Mouse (Mus musculus): Measurements from ENCODE around the gene Irf2. TPM values are rescaled to one million over a fixed set of nuclear protein-coding genes. Genes with fewer than 3 reads are reported as not detected.

Irf2 gene
- polyA plus RNA-seq, 1 experiment = 10.1 TPM

DNA sequence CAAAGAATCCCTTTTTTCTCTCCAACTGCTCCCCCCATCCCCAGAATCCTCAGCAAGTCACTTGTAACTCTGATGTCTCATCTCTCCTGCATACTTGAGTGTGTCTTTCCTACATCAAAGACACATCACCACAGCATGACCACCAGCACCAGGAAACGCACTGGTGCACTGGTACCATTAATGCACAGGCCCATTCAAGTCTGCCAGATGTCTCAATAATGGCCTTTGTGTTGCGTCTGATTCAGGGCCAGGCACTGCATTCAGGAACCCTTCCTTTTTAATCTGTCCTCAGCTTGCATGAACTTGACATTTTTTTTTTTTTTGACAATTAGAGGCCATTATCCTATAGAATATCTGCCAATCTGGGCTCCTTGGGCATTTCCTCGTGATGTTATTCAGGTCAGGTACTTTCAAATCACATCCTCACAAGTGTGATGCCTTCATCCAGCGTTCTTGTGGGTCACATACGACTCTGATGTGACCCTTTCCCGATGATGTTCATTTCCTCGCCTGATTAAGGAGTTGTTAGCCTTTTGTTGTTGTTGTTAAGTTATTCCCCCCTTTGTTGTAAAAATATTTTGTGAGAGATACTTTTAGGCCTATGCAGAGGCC, 31.5 kb downstream of the Irf2 start:
- H3K27ac ChIP-seq (ENCODE audit: control insufficient read depth, insufficient read depth, low read depth, low read length) = no peak overlapping the region
- TF ChIP-seq CTCF (IDR thresholded peaks at IDR 0.05; ENCODE audit: control insufficient read depth, insufficient read depth, insufficient replicate concordance, low read depth, low read length) (no peak), POLR2A (IDR thresholded peaks at IDR 0.05; ENCODE audit: control insufficient read depth, low read depth, low read length) (no peak)
- H3K27me3 ChIP-seq (ENCODE audit: control insufficient read depth, insufficient read depth, low read length) = no peaks in the 10 kb centered on the region
- H3K4me1 ChIP-seq (ENCODE audit: control insufficient read depth, insufficient read depth, low read length) = peaks cover 3% of the 10 kb centered on the region; the same call in 1 of the 2 replicates
- no peak overlapping the region for H3K4me3 ChIP-seq (ENCODE audit: control insufficient read depth, low read depth, low read length)
- no peaks in the 10 kb centered on the region for H3K36me3 ChIP-seq (ENCODE audit: control insufficient read depth, insufficient read depth, low read length)

DNA sequence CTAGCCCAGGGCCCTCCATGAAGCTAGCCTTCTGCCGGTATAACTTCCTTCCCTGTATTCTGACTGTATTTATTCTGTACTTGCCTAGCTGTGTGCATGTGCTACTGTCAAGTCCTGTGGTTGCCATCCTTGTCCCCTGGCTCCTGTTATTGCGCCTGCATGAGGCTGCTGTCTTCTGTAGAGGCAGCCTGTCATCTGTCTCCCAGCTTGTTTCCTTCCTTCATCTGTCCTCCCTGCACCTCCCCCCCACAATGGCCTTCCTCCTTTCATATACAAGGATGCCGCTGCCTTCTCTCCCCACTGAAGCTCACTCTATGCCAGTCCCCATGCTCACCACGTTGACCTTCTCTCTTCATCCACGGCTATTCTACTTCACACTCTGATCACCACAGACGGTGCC, 33.3 kb downstream of the Irf2 start:
- Histone ChIP-seq H3K27ac (ENCODE audit: control insufficient read depth, insufficient read depth, low read depth, low read length) (no peak overlapping the region), H3K4me1 (ENCODE audit: control insufficient read depth, insufficient read depth, low read length) (peaks cover 3% of the 10 kb centered on the region; the same call in 1 of the 2 replicates), H3K27me3 (ENCODE audit: control insufficient read depth, insufficient read depth, low read length) (no peaks in the 10 kb centered on the region), H3K36me3 (ENCODE audit: control insufficient read depth, insufficient read depth, low read length) (no peaks in the 10 kb centered on the region), H3K4me3 (ENCODE audit: control insufficient read depth, low read depth, low read length) (no peak overlapping the region)
- TF ChIP-seq CTCF (IDR thresholded peaks at IDR 0.05; ENCODE audit: control insufficient read depth, insufficient read depth, insufficient replicate concordance, low read depth, low read length) (no peak), POLR2A (IDR thresholded peaks at IDR 0.05; ENCODE audit: control insufficient read depth, low read depth, low read length) (no peak)

GRCm38 (mm10) chr8:46777760-46778460, 38.4 kb downstream of the Irf2 start:
- H3K36me3 ChIP-seq (ENCODE audit: control insufficient read depth, insufficient read depth, low read length) = no peaks in the 10 kb centered on the region
- H3K4me1 ChIP-seq (ENCODE audit: control insufficient read depth, insufficient read depth, low read length) = peaks cover 4% of the 10 kb centered on the region; the same call in 1 of the 2 replicates
- TF ChIP-seq POLR2A (IDR thresholded peaks at IDR 0.05; ENCODE audit: control insufficient read depth, low read depth, low read length) = no peak
- no peak for TF ChIP-seq CTCF (IDR thresholded peaks at IDR 0.05; ENCODE audit: control insufficient read depth, insufficient read depth, insufficient replicate concordance, low read depth, low read length)
- no peak overlapping the region for H3K4me3 ChIP-seq (ENCODE audit: control insufficient read depth, low read depth, low read length)
- no peaks in the 10 kb centered on the region for H3K27me3 ChIP-seq (ENCODE audit: control insufficient read depth, insufficient read depth, low read length)
- no peak overlapping the region for H3K27ac ChIP-seq (ENCODE audit: control insufficient read depth, insufficient read depth, low read depth, low read length)

DNA sequence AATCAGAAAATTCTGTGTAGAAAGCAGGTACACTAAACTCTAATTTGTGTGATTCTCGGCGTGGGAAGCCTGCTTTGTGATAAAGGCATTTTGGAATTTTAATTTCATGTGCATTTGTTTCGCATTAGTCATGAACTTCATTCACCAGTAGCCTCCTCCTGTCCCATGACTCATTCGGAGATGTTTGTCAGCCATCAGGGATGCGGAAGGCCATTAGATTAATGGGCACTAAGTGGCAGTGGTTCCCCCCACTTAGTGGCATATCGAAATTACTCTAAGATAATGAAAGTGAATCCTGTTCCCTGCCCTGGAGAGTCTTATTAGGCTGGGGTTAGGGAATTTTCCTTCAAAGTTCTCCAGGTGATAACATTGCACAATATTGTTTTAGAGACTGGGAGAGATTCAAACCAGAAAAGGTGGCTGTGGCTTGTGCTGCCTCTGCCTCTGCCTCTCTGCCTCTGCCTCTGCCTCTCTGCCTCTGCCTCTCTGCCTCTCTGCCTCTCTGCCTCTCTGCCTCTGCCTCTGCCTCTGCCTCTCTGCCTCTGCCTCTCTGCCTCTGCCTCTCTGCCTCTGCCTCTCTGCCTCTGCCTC, 41.6 kb downstream of the Irf2 start:
- Histone ChIP-seq H3K27me3 (ENCODE audit: control insufficient read depth, insufficient read depth, low read length) (no peaks in the 10 kb centered on the region), H3K27ac (ENCODE audit: control insufficient read depth, insufficient read depth, low read depth, low read length) (no peak overlapping the region), H3K4me3 (ENCODE audit: control insufficient read depth, low read depth, low read length) (no peak overlapping the region), H3K36me3 (ENCODE audit: control insufficient read depth, insufficient read depth, low read length) (no peaks in the 10 kb centered on the region), H3K4me1 (ENCODE audit: control insufficient read depth, insufficient read depth, low read length) (peaks cover 4% of the 10 kb centered on the region; the same call in 1 of the 2 replicates)
- no peak for TF ChIP-seq CTCF (IDR thresholded peaks at IDR 0.05; ENCODE audit: control insufficient read depth, insufficient read depth, insufficient replicate concordance, low read depth, low read length)
- TF ChIP-seq POLR2A (IDR thresholded peaks at IDR 0.05; ENCODE audit: control insufficient read depth, low read depth, low read length) = no peak

DNA sequence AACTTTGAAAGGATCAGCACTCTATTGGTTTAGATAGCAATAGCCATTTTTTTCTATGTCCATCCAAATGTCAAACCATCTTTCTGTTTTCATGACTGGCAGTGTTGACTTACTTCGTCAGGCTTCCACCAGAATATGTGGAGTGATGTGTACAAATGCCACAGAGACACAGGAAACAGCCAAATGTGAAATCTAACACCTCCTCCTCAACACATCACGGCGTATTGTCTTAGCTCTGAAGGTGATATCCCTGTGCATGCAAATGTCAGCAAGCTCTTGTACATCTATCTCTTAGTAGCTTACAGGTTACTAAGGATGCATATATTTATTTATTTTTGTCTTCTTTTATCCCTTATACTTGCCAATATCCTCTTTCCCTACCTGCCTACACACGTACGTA, 42.7 kb downstream of the Irf2 start:
- H3K36me3 ChIP-seq (ENCODE audit: control insufficient read depth, insufficient read depth, low read length) = no peaks in the 10 kb centered on the region
- peaks cover 4% of the 10 kb centered on the region; the same call in 1 of the 2 replicates for H3K4me1 ChIP-seq (ENCODE audit: control insufficient read depth, insufficient read depth, low read length)
- no peak for TF ChIP-seq CTCF (IDR thresholded peaks at IDR 0.05; ENCODE audit: control insufficient read depth, insufficient read depth, insufficient replicate concordance, low read depth, low read length)
- TF ChIP-seq POLR2A (IDR thresholded peaks at IDR 0.05; ENCODE audit: control insufficient read depth, low read depth, low read length) = no peak
- no peak overlapping the region for H3K4me3 ChIP-seq (ENCODE audit: control insufficient read depth, low read depth, low read length)
- H3K27me3 ChIP-seq (ENCODE audit: control insufficient read depth, insufficient read depth, low read length) = no peaks in the 10 kb centered on the region
- no peak overlapping the region for H3K27ac ChIP-seq (ENCODE audit: control insufficient read depth, insufficient read depth, low read depth, low read length)

GRCm38 (mm10) chr8:46785070-46785469, 45.5 kb downstream of the Irf2 start:
- no peak for TF ChIP-seq POLR2A (IDR thresholded peaks at IDR 0.05; ENCODE audit: control insufficient read depth, low read depth, low read length)
- TF ChIP-seq CTCF (IDR thresholded peaks at IDR 0.05; ENCODE audit: control insufficient read depth, insufficient read depth, insufficient replicate concordance, low read depth, low read length) = no peak
- Histone ChIP-seq H3K36me3 (ENCODE audit: control insufficient read depth, insufficient read depth, low read length) (no peaks in the 10 kb centered on the region), H3K4me3 (ENCODE audit: control insufficient read depth, low read depth, low read length) (no peak overlapping the region), H3K27ac (ENCODE audit: control insufficient read depth, insufficient read depth, low read depth, low read length) (no peak overlapping the region), H3K4me1 (ENCODE audit: control insufficient read depth, insufficient read depth, low read length) (peaks cover under 1% of the 10 kb centered on the region; the same call in 1 of the 2 replicates), H3K27me3 (ENCODE audit: control insufficient read depth, insufficient read depth, low read length) (no peaks in the 10 kb centered on the region)

DNA sequence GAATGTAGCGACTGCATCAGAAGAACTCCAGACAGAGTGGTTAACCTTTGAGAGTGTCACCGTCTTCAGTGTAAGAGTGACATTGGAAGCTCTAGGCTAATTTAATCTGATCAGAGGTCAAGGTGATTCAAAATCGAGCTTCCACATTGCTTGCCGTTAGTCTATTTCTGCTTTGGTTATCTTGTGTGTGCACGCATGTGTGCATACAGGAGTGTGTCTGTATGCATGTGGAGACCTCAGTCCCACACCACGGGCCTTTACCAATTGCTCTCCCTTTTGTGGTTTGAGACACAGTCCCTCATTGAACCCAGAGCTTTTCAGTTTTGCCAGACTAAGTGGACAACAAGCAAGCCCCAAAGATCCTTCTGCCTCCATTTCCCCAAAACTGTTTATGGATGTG, 46.4 kb downstream of the Irf2 start:
- Histone ChIP-seq H3K27me3 (ENCODE audit: control insufficient read depth, insufficient read depth, low read length) (no peaks in the 10 kb centered on the region), H3K27ac (ENCODE audit: control insufficient read depth, insufficient read depth, low read depth, low read length) (no peak overlapping the region)
- TF ChIP-seq POLR2A (IDR thresholded peaks at IDR 0.05; ENCODE audit: control insufficient read depth, low read depth, low read length) (no peak), CTCF (IDR thresholded peaks at IDR 0.05; ENCODE audit: control insufficient read depth, insufficient read depth, insufficient replicate concordance, low read depth, low read length) (no peak)

More for the DNA sequence above, 46.4 kb downstream of the Irf2 start:
- no peaks in the 10 kb centered on the region for H3K36me3 ChIP-seq (ENCODE audit: control insufficient read depth, insufficient read depth, low read length)
- no peak overlapping the region for H3K4me3 ChIP-seq (ENCODE audit: control insufficient read depth, low read depth, low read length)
- H3K4me1 ChIP-seq (ENCODE audit: control insufficient read depth, insufficient read depth, low read length) = no peaks in the 10 kb centered on the region
